Mouse (Mus musculus) G1E (cell line): ENCODE results near the gene Nms.

Experiments
- CTCF ChIP-seq: IDR thresholded peaks from 2 replicates; pipeline ENCODE4 v1.5.1; 2012; ENCODE audit warnings: low read depth, low read length, inconsistent platforms, mixed read lengths
- GATA1 ChIP-seq: IDR thresholded peaks from 2 replicates; pipeline ENCODE4 v1.6.1; 2012; ENCODE audit warnings: borderline replicate concordance, low read length, inconsistent platforms, mixed read lengths
- TAL1 ChIP-seq: conservative IDR thresholded peaks from 2 replicates; pipeline ENCODE4 v1.6.1; 2012; ENCODE audit warnings: low read depth, low read length, inconsistent platforms, mixed read lengths

- TF ChIP-seq GATA1 (no peak), CTCF (no peak), TAL1 (no peak)
These were observed 36.4 kb upstream of the Nms start for GRCm38 (mm10) chr1:38902571-38902970.
